11 mouse cellular contexts compared by ENCODE assay signal in genomic region chr11:115911134-115911561, GRCm38 (mm10). TPM values are rescaled to one million over a fixed set of nuclear protein-coding genes. Genes with fewer than 3 reads are reported as not detected.
DNase-seq lines count a peak whose midpoint lies in the region; TF ChIP-seq lines count a peak whose summit lies in the region.
"Had no signal": no experiment of that assay in that cellular context is flagged by ENCODE, and none has a peak within 500 bp of the region (broad histone marks: within the 10 kb centered on the region; RNA-seq: fewer than 3 reads in every experiment).

No protein-coding gene starts in this region.

- peak; percentile 31 for DNase-seq in kidney, adult 9 months
- no peak for DNase-seq in kidney, adult 18-20 months
- peak; percentile 77 for DNase-seq in c-Kit-positive CD71-positive TER-119-negative erythroid progenitor cells, embryonic 14.5 days (ENCODE audit: low read depth)
- DNase-seq in liver: peak; percentile 78
- DNase-seq in gastrocnemius, postnatal 25 days: no peak
- DNase-seq in right cerebral cortex, postnatal 14 days: no peak
- DNase-seq in adrenal gland, adult (ENCODE audit: inconsistent age in 2 of 2, low spot score in 1 of 2): no peak

- H3K27me3 ChIP-seq in small intestine, adult 2 months (ENCODE audit: control insufficient read depth, insufficient read depth, low read length): no peaks in the 10 kb centered on the region
- H3K27me3 ChIP-seq: midbrain, embryonic 13.5 days had no signal

- peaks cover 25% of the 10 kb centered on the region; the same call in 1 of the 2 replicates for H3K4me1 ChIP-seq in small intestine, adult 2 months (ENCODE audit: control insufficient read depth, insufficient read depth, insufficient read length, low read length)
- H3K4me1 ChIP-seq: midbrain, embryonic 13.5 days had no signal

- 21% methylated on average over 5 of the region's 5 CpGs for WGBS in small intestine, adult 2 months

- TF ChIP-seq POLR2A in small intestine, adult 2 months (IDR thresholded peaks at IDR 0.05; ENCODE audit: low read depth, low read length): no peak

- peaks cover 26% of the 10 kb centered on the region for H3K36me3 ChIP-seq in small intestine, adult 2 months (ENCODE audit: control insufficient read depth, insufficient read depth, low read length)

- TF ChIP-seq CTCF in small intestine, adult 2 months (IDR thresholded peaks at IDR 0.05; ENCODE audit: extremely low read depth, insufficient read length, insufficient replicate concordance, low read depth, low read length): no peak

- peak overlapping the region; percentile 32 for H3K4me3 ChIP-seq in small intestine, adult 2 months (ENCODE audit: low read depth, low read length)
- H3K4me3 ChIP-seq: midbrain, embryonic 13.5 days had no signal

- H3K27ac ChIP-seq in small intestine, adult 2 months (ENCODE audit: insufficient read depth, low read depth, low read length): peak overlapping the region; percentile 100
- H3K27ac ChIP-seq: midbrain, embryonic 13.5 days had no signal

RNA-seq across cellular contexts. Expression of gene Smim6, which starts 0.7 kb away (rescaled TPM):
- polyA plus RNA-seq in small intestine, adult 2 months (2012; rRNA removed): 8.8 and 9.7 TPM in 2 replicates
- not detected for total RNA-seq in gastrocnemius, postnatal 25 days (2021)
- total RNA-seq: layer of hippocampus, postnatal 10 days had no signal

RNA-seq across cellular contexts. Expression of gene Smim5, which starts 11.4 kb away (rescaled TPM):
- 0.72 and 2.2 TPM in 2 replicates for polyA plus RNA-seq in small intestine, adult 2 months (2012; rRNA removed)
- 1 to 10 TPM in 1 of 2 experiments, under 1 TPM in 1; 0.51 to 1.9 TPM for total RNA-seq in gastrocnemius, postnatal 25 days (2021)

RNA-seq across cellular contexts. Expression of gene Sap30bp, which starts 21.9 kb away (rescaled TPM):
- polyA plus RNA-seq in small intestine, adult 2 months (2012; rRNA removed): 15.2 and 27.1 TPM in 2 replicates
- total RNA-seq in gastrocnemius, postnatal 25 days (2021): 10 to 100 TPM in 1 of 2 experiments, 1 to 10 TPM in 1; 9.4 to 14.5 TPM

RNA-seq across cellular contexts. Expression of gene Recql5, which starts 22.1 kb away (rescaled TPM):
- polyA plus RNA-seq in small intestine, adult 2 months (2012; rRNA removed): 5.8 and 9.2 TPM in 2 replicates
- total RNA-seq in gastrocnemius, postnatal 25 days (2021): 1 to 10 TPM; 4.9 to 6.8 TPM

RNA-seq across cellular contexts. Expression of gene Myo15b, which starts 52.9 kb away (rescaled TPM):
- 539 and 1,655 TPM in 2 replicates for polyA plus RNA-seq in small intestine, adult 2 months (2012; rRNA removed)
- not detected for total RNA-seq in gastrocnemius, postnatal 25 days (2021)
- polyA plus RNA-seq: forebrain, embryonic 14.5 days had no signal

Comparison
In these comparisons a context has a peak if more than half of its experiments do, and no peak if none do; other contexts are left out.
1. DNase-seq: peak in kidney, adult 9 months (single experiment), c-Kit-positive CD71-positive TER-119-negative erythroid progenitor cells, embryonic 14.5 days (single experiment) and liver (single experiment); none in kidney, adult 18-20 months (single experiment), gastrocnemius, postnatal 25 days (single experiment), right cerebral cortex, postnatal 14 days (single experiment) and adrenal gland, adult (0 of 2).